Comparison of ENCODE assay signal across 8 mouse cellular contexts in the genomic region with DNA sequence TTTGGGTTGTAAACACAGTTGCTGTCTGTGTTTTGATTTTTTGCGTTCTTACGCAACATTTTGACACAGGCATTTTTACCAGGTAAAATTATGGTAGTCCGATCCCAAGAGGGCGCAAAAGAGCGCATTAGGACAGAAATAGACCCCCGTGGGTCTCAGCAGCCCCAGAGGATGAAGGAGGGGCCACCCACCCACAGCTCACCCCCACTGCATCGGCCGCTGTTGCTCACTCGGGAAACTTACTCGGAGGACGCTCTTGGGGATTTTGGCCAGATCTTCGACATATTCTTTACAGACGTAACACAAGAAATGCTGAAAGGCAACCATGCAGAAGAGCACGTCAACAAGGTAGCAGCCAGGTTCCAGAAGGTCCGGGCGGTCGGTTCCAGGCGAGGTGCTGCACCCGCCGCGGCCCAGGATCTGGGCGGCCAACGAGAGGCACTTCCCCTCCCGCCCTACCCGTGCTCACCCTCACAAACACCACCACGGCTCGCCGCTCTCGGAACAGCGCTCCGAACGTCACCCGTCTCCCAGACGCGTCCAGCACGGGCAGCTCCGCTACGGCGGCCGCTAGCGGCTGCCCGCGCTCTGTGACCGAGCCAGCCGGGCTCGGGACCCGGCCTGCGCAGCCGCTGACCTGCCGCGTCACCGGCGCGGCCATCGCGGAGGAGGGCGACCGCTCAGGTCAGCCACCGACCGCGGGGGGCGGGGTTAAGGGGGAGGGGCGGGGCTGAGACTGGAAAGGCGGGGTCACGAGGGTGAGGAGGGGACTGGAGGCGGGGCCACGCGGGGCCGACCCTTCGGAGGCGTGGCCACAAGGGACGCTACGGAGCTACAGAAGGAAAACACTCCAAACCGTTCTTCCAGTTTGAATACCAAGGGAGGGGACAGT. TPM values are rescaled to one million over a fixed set of nuclear protein-coding genes. Genes with fewer than 3 reads are reported as not detected.
DNase-seq lines count a peak whose midpoint lies in the region; ATAC-seq and TF ChIP-seq lines count a peak whose summit lies in the region.

A gene (minus strand): TSS at position 687 of the 892 bp plus-strand sequence.

- intact Hi-C loops in heart, postnatal 36 days (cut with DNase I): loop anchor here (5.0 kb wide), 1 partner anchor 150 kb away; a partner anchor contains a TSS

- H3K79me2 ChIP-seq in MEL (ENCODE audit: control insufficient read depth, insufficient read depth, low read length, poor library complexity): no peaks in the 10 kb centered on the region; the same call in 1 of the 2 replicates

- peak; percentile 89 for ATAC-seq in forebrain, postnatal 0 days
- ATAC-seq in neural tube, embryonic 15.5 days (ENCODE audit: low FRiP score): peak; percentile 91

- no peaks in the 10 kb centered on the region for H3K27me3 ChIP-seq in MEL (ENCODE audit: control insufficient read depth in 1 of 2, insufficient read depth in 2 of 2, low read length in 2 of 2)
- H3K27me3 ChIP-seq in cerebellum, adult 2 months (ENCODE audit: control insufficient read depth, insufficient read depth, low read length): no peaks in the 10 kb centered on the region
- no peaks in the 10 kb centered on the region for H3K27me3 ChIP-seq in forebrain, postnatal 0 days (ENCODE audit: insufficient read depth, low read length)
- no peaks in the 10 kb centered on the region for H3K27me3 ChIP-seq in neural tube, embryonic 15.5 days (replicated peaks)

- H3K4me2 ChIP-seq in forebrain, postnatal 0 days (ENCODE audit: low read depth): peak within 1 kb of the TSS; percentile 63
- peak within 1 kb of the TSS; percentile 65 for H3K4me2 ChIP-seq in neural tube, embryonic 15.5 days

- TF ChIP-seq EP300 in MEL (IDR thresholded peaks at IDR 0.05; ENCODE audit: low read depth in 1 of 2, low read length in 2 of 2): no peak

- TF ChIP-seq POLR2A in MEL (IDR thresholded peaks at IDR 0.05; ENCODE audit: control insufficient read depth in 1 of 2, insufficient read depth in 1 of 2, low read depth in 1 of 2, low read length in 2 of 2, poor library complexity in 1 of 2): peak; percentile 39 to 41; a peak in 1 of 4 replicates
- TF ChIP-seq POLR2A in cerebellum, adult 2 months (IDR thresholded peaks at IDR 0.05; ENCODE audit: borderline replicate concordance, insufficient read depth, low read length): peak; percentile 72
- TF ChIP-seq POLR2A in lung, adult 2 months (IDR thresholded peaks at IDR 0.05; ENCODE audit: borderline replicate concordance, extremely low read depth, low read depth, low read length): peak; percentile 66

- peaks cover 0 to 2% of the 10 kb centered on the region in 2 experiments; a peak in 1 of 4 replicates for H3K36me3 ChIP-seq in MEL (ENCODE audit: control insufficient read depth in 1 of 2, insufficient read depth in 2 of 2, low read length in 2 of 2)
- no peaks in the 10 kb centered on the region for H3K36me3 ChIP-seq in forebrain, postnatal 0 days (ENCODE audit: insufficient read depth)
- H3K36me3 ChIP-seq in neural tube, embryonic 15.5 days: no peaks in the 10 kb centered on the region

- TF ChIP-seq CTCF in MEL (IDR thresholded peaks at IDR 0.05 in 2 of 3, conservative IDR thresholded peaks at IDR 0.05 in 1 of 3; ENCODE audit: control insufficient read depth in 1 of 3, insufficient read depth in 1 of 3, low read depth in 2 of 3, low read length in 3 of 3, poor library complexity in 1 of 3, severe bottlenecking in 1 of 3): peak in 2 of 3 experiments; percentile 1 to 54; a peak in 3 of 6 replicates
- TF ChIP-seq CTCF in cerebellum, adult 2 months (IDR thresholded peaks at IDR 0.05; ENCODE audit: borderline replicate concordance, insufficient read depth, low read depth, low read length): peak; percentile 45; the same call in 1 of the 2 replicates
- TF ChIP-seq CTCF in forebrain, postnatal 0 days (IDR thresholded peaks at IDR 0.05; ENCODE audit: low read depth): peak; percentile 57
- peak; percentile 78 for TF ChIP-seq CTCF in layer of hippocampus, adult 2 months (conservative IDR thresholded peaks at IDR 0.05)
- no peak for TF ChIP-seq CTCF in lung, adult 2 months (IDR thresholded peaks at IDR 0.05; ENCODE audit: insufficient read depth, low read length)

- H3K4me1 ChIP-seq in MEL (ENCODE audit: control insufficient read depth in 1 of 2, insufficient read depth in 2 of 2, low read length in 2 of 2): peaks cover 0 to 3% of the 10 kb centered on the region in 2 experiments; a peak in 1 of 4 replicates
- H3K4me1 ChIP-seq in cerebellum, adult 2 months (ENCODE audit: control insufficient read depth, insufficient read depth, low read length): peaks cover 13% of the 10 kb centered on the region
- peaks cover 9% of the 10 kb centered on the region for H3K4me1 ChIP-seq in forebrain, postnatal 0 days (ENCODE audit: insufficient read depth)
- peaks cover 16% of the 10 kb centered on the region for H3K4me1 ChIP-seq in lung, adult 2 months (ENCODE audit: control insufficient read depth, insufficient read depth, low read length)
- H3K4me1 ChIP-seq in neural tube, embryonic 15.5 days: peaks cover 13% of the 10 kb centered on the region

- peak; percentile 82 for DNase-seq in MEL (ENCODE audit: low read depth, low spot score)
- DNase-seq in cerebellum, adult 2 months: peak; percentile 91 to 92
- peak; percentile 86 for DNase-seq in forebrain, postnatal 0 days
- peak; percentile 88 to 92 for DNase-seq in heart, postnatal 36 days
- DNase-seq in layer of hippocampus, adult 2 months (ENCODE audit: low spot score in 2 of 2): peak; percentile 84 to 87
- DNase-seq in lung, adult 2 months: peak; percentile 88
- peak; percentile 97 for DNase-seq in testis, postnatal 10 days (ENCODE audit: low spot score)

- peak within 1 kb of the TSS; percentile 70 for H3K9ac ChIP-seq in MEL (ENCODE audit: control insufficient read depth, low read depth, low read length, poor library complexity, severe bottlenecking)
- peak within 1 kb of the TSS; percentile 59 for H3K9ac ChIP-seq in forebrain, postnatal 0 days
- H3K9ac ChIP-seq in neural tube, embryonic 15.5 days (replicated peaks): peak within 1 kb of the TSS; percentile 49

- WGBS in cerebellum, adult 2 months: under 1% methylated on average over 65 of the region's 74 CpGs
- WGBS in forebrain, postnatal 0 days: under 1% methylated on average over 64 of the region's 74 CpGs
- WGBS in lung, adult 2 months: under 1% methylated on average over 74 of the region's 74 CpGs
- under 1% methylated on average over 58 of the region's 74 CpGs for WGBS in neural tube, embryonic 15.5 days

- peak within 1 kb of the TSS; percentile 93 to 94 for H3K4me3 ChIP-seq in MEL (ENCODE audit: control insufficient read depth in 1 of 2, insufficient read depth in 1 of 2, low read depth in 2 of 2, low read length in 2 of 2)
- peak within 1 kb of the TSS; percentile 91 for H3K4me3 ChIP-seq in cerebellum, adult 2 months (replicated peaks; ENCODE audit: insufficient read depth, low read depth, low read length)
- peak within 1 kb of the TSS; percentile 68 for H3K4me3 ChIP-seq in forebrain, postnatal 0 days (ENCODE audit: low read depth, low read length)
- peak within 1 kb of the TSS; percentile 84 for H3K4me3 ChIP-seq in layer of hippocampus, adult 2 months
- peak within 1 kb of the TSS; percentile 92 for H3K4me3 ChIP-seq in lung, adult 2 months (replicated peaks; ENCODE audit: extremely low read depth, low read depth, low read length)
- H3K4me3 ChIP-seq in neural tube, embryonic 15.5 days (replicated peaks): peak within 1 kb of the TSS; percentile 56

- TF ChIP-seq RAD21 in MEL (IDR thresholded peaks at IDR 0.05; ENCODE audit: low read depth, low read length): no peak; the same call in 1 of the 2 replicates

- H3K9me3 ChIP-seq in MEL (replicated peaks; ENCODE audit: insufficient read depth, low read length): no peaks in the 10 kb centered on the region
- no peaks in the 10 kb centered on the region for H3K9me3 ChIP-seq in forebrain, postnatal 0 days (ENCODE audit: low read length)
- H3K9me3 ChIP-seq in neural tube, embryonic 15.5 days (replicated peaks): no peaks in the 10 kb centered on the region

- H3K27ac ChIP-seq in MEL (ENCODE audit: control insufficient read depth, low read depth, low read length): peak within 1 kb of the TSS; percentile 30
- H3K27ac ChIP-seq in cerebellum, adult 2 months (ENCODE audit: insufficient read depth, low read length): peak within 1 kb of the TSS; percentile 89
- H3K27ac ChIP-seq in forebrain, postnatal 0 days (ENCODE audit: low read depth, low read length): peak within 1 kb of the TSS; percentile 79
- H3K27ac ChIP-seq in layer of hippocampus, adult 2 months: peak within 1 kb of the TSS; percentile 95
- H3K27ac ChIP-seq in neural tube, embryonic 15.5 days (replicated peaks): peak within 1 kb of the TSS; percentile 81

TF ChIP-seq in MEL, 35 proteins besides CTCF, POLR2A, EP300 and RAD21 (continues in another document):
- TF ChIP-seq TAL1 (IDR thresholded peaks at IDR 0.05; ENCODE audit: low read length) (no peak), SMC3 (IDR thresholded peaks at IDR 0.05; ENCODE audit: low read depth, low read length) (peak; percentile 33; the same call in 1 of the 2 replicates), MAX (IDR thresholded peaks at IDR 0.05; ENCODE audit: low read length) (no peak; the same call in 1 of the 2 replicates), NRF1 (IDR thresholded peaks at IDR 0.05; ENCODE audit: insufficient read depth, low read depth, low read length, poor library complexity, severe bottlenecking) (peak; percentile 55), MAFK (IDR thresholded peaks at IDR 0.05; ENCODE audit: borderline replicate concordance, low read depth, low read length) (no peak), SIN3A (IDR thresholded peaks at IDR 0.05; ENCODE audit: low read length) (peak; percentile 75), TCF12 (IDR thresholded peaks at IDR 0.05; ENCODE audit: low read depth, low read length) (0 out of 2 replicates have a peak, but pooled peaks have one; percentile 9), MAZ (IDR thresholded peaks at IDR 0.05; ENCODE audit: low read depth, low read length) (peak; percentile 38; the same call in 1 of the 2 replicates), ZKSCAN1 (IDR thresholded peaks at IDR 0.05; ENCODE audit: low read depth, low read length) (0 out of 2 replicates have a peak, but pooled peaks have one; percentile 9), USF2 (IDR thresholded peaks at IDR 0.05; ENCODE audit: borderline replicate concordance in 1 of 2, insufficient read depth in 1 of 2, low read depth in 1 of 2, low read length in 2 of 2) (no peak)

RNA-seq across cellular contexts. Expression of the gene that starts here (rescaled TPM):
- total RNA-seq in MEL (2012; rRNA removed): 4.2 and 4.4 TPM in 2 replicates
- 100 to 1,000 TPM in 1 of 2 experiments, 10 to 100 TPM in 1; 13.5 to 190 TPM for polyA plus RNA-seq in MEL (2012; ENCODE audit: insufficient read depth in 1 of 2, insufficient read length in 2 of 2, low read depth in 1 of 2, low replicate concordance in 2 of 2, missing spikeins in 1 of 2)
- 18.4 and 21.5 TPM in 2 replicates for polyA plus RNA-seq in cerebellum, adult 2 months (2012; rRNA removed)
- 9.8 and 13.5 TPM in 2 replicates for total RNA-seq in forebrain, postnatal 0 days (2014; rRNA removed)
- 7.2 and 9.1 TPM in 2 replicates for polyA plus RNA-seq in forebrain, postnatal 0 days (2015; fragmentation: Nextera tagmentation; extraction: Ambion mirVana)
- 10 to 100 TPM; 65.5 to 68.2 TPM for total RNA-seq in heart, postnatal 36 days (2021)
- total RNA-seq in layer of hippocampus, adult 2 months (2021): 10 to 100 TPM; 15.2 to 16.4 TPM
- polyA plus RNA-seq in lung, adult 2 months (2012; rRNA removed): 17.8 and 18.0 TPM in 2 replicates
- polyA plus RNA-seq in neural tube, embryonic 15.5 days (2015; fragmentation: Nextera tagmentation; extraction: Ambion mirVana): 17.4 and 24.5 TPM in 2 replicates

Comparison
In these comparisons a context has a peak if more than half of its experiments do, and no peak if none do; other contexts are left out.
1. Peak in every context shown above with its lines: DNase-seq, ATAC-seq, H3K4me3 ChIP-seq and H3K27ac ChIP-seq.
2. H3K27ac ChIP-seq: peak in every context shown above with its lines; median percentile 95 in layer of hippocampus, adult 2 months; 89 in cerebellum, adult 2 months; 81 in neural tube, embryonic 15.5 days; 79 in forebrain, postnatal 0 days; 30 in MEL.